Mouse (Mus musculus) c-Kit-positive CD71-positive TER-119-positive erythroid progenitor cells, embryonic 14.5 days (primary cell): ENCODE measurements around the gene Tmprss3.

Experiments used
- DNase-seq: peaks from one replicate; pipeline ENCODE4 v3.0.0-alpha.2; 2013; ENCODE audit warnings: low spot score

Gene Tmprss3

DNA sequence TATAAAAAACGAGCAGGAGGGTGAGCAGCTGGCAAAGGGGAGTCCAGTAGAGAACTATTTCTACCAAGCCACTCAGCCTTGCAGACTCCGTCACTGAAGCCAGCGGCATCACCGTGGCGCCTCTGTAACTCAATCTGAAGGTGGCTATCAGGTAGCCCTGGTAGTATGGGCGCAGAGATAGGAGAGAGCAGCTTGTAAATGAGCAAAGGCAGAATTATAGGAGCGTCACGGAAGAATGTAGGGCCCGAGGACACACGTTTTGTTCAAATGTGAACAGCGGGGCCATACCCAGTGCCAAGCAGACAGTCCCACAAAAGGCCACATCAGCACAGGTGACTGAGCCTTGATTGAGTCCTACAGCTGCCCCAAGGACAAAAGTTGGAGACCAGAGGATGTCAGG, at the start of gene Tmprss3:
Gene Tmprss3 (minus strand): TSS at position 101 of the 400 bp plus-strand sequence.
- DNase-seq: no peak

DNA sequence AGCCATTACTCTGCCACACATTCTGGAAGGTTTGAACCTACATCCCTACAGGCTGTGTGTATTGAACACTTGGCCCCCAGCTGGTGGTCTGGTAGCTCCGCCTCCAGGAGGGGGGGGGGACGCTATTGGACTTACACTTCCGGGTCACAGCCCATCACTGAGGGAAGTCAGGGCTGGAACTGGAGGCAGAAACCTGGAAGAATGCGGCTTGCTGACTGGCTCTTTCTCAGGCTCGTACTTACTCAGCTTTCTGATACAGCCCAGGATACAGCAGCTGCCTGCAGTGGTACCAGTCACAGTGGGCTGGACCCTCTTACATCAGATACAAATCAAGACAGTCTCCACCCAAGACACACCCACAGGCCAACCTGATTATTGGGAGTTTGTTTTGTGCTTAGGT, 48.4 kb upstream of the Tmprss3 start:
- DNase-seq: no peak

DNA sequence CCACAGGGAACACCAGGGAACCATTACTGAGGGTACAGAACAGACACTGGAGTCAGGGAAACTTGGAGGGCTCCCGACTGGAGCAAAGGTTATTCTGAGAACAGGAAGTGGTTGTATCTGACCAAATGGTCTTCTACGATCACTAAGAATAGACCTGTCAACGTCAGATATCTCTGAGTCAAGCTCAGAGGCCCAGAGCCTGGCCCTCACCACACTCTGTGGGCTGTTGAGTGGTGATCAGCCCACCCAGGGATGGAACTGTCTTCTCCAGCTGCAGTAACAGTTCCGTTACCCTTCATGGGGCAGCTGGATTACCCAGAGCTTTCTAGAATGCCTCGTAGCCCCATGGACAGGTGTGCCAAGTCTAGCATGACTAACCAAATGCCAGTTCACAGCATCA, 46.5 kb upstream of the Tmprss3 start:
- no peak for DNase-seq

DNA sequence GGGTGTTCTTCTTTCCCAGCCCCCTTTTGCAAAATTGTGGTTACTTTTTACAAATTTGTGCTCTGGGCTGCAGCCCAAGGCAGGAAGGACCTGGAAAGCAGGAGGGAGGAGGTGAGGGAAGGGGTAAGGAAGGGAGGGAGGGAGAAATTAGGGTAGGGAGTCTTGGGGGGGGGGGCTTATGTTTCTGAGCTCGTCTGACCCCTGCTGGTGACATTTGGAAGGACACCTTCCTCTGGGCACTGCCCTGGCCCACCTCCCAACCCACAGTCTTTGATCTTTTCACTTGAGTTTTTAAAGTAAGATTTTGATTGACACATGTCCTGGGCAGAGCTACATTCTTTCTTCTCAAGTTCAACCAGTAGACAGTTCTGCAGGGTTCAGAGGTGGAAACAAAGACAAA, 44.0 kb upstream of the Tmprss3 start:
- no peak for DNase-seq

DNA sequence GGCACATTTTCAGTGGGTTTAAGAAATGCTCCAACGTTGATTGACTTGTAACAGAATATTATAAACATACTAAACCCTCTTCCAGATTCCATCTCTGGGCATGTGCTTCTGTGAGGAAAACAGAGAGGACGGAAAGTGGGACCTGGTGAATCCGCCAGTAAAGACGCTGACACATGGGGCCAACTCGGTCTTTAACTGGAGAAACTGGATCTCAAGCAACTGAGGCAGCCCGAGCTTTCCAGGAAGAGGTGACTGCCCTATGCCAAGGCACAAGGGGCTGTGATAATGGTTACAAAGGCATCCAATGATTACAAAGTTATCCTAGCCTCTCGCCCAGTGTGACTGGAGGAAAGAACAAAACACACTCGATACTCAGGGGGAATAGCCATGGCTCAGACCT, 42.4 kb upstream of the Tmprss3 start:
- no peak for DNase-seq

DNA sequence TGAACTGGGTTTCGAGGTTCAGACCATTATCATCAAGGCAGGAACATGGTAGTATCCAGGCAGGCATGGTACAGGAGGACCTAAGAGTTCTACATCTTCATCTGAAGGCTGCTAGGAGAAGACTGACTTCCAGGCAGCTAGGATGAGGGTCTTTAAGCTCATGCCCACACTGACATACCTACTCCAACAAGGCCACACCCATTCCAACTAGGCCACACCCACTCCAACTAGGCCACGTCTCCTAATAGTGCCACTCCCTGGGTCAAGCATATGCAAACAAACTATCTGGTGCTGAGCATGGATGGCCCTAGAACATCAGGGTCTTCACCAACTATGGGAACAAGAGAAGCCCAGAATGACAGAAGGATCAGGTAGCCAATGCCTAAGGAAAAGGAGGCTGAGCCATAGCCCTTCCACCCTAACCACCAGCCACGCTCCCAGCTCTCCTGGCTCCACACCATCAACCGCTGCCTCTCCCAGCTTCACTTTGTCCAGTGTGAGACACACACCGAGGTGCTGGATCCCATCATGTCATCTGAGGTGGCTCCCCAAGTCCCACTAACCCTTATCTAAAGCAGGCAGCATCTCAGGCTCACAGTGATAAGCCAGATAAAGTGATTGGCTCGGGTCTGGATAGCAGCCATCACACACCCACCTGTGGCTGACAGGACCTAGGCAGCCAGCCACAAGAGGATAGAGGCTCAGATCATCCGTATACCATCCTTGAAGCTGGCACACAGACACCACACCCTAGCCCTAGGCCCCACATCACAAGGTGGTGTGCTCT, 39.6 kb upstream of the Tmprss3 start:
- DNase-seq: peak; percentile 50

DNA sequence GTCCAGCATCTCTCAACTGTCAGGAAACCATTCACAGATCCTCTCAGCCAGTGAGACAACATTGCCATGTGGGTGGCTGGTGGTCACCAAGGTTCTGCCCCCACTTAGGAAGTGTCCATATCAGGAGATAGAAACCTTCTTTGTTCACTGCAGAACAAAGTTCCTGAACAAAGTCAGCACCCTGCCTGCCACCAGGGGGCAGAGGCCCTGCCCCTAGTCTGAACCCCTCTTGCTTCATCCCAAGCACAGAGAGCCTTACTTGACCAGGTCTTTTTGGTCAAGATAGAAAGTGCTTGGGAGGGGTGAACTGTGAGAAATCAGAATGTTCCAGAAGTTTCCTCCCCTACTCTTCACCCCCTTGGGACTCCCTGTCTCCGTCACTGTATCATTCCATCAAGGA, 37.1 kb upstream of the Tmprss3 start:
- DNase-seq: no peak

DNA sequence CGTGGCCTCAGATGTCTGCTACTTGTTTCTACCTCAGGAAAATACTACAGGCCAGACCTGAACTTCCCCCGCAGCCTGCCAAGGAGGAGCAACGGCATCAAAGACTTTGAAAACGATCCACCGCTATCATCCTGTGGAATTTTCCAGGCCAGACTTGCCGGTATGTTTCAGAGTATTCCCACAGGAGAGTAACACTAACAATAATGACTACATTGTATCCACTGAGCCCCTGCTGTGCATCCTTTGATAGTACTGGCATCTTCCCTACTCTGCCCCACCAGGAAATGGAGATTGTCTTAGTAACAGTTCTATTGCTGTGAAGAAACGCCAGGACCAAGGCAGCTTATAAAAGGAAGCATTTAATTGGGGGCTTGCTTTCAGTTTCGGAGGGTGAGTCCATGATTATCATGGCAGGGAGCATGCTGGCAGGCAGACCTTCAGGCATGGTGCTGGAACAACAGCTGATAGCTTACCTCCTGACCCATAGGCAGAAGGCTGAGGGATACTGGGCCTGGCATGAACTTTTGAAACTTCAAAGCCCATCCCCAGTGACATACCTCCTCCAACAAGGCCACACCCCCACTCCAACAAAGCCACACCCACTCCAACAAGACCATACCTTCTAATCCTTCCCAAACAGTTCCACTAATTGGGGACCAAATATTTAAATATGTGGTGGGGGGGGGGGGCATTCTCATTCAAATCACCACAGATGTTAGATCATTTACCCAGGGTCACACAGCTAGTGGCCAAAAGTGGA, 33.7 kb upstream of the Tmprss3 start:
- no peak for DNase-seq

DNA sequence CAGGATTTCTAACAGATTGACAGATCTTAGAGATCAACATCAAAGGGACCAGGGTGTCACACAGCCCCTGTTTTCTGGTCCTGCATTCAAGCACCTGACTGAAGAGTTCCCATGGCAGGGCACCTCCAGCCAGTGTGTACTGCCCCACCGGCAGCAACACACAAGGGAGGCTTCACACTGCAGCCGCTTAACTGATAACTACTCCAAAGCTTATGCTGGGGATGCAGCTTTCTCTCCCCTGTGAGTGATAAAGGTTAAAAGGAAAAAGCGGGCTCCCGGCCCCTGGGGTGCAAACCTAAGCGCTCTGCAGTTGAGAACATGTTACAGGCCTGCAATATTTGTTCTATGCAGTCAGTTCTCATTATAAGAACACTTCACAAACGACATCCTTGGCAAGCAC, 33.0 kb upstream of the Tmprss3 start:
- DNase-seq: peak; percentile 67

DNA sequence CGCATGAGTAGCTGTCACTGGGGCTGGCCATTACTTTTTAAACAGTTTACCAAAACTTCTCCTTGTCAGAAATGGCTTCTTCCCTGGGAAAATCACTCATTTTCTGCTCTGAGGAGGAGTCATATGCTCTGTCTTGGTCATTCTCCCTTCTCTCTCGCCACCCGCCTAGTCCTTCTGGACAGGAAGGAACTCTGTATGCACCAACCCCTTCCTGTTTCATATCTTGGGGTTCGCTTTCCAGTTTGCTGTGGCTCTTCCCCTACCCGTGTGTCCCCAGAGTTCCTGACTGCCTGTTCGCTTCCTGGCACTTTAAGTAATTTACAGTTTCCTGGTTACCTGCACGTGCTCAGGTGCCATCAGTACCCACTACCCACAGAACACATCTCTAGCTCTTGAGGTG, 28.2 kb upstream of the Tmprss3 start:
- no peak for DNase-seq

DNA sequence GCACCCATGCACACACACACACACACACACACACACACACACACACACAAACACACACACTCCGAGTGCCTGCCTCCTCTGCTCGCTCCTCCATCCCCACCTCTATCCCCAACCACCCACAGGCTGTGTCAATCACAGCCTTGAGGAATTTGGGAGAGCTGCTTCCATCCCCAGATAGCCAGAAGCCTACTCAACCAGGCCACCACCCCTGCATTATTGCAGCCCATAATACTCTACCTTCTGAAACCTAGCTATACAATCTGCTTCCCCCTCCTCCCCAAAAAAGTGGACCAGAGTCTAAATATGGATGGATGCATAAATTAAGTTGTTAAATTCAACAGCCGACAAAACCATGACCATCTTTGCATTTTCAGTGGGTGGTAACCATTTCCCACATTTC, 27.6 kb upstream of the Tmprss3 start:
- no peak for DNase-seq

DNA sequence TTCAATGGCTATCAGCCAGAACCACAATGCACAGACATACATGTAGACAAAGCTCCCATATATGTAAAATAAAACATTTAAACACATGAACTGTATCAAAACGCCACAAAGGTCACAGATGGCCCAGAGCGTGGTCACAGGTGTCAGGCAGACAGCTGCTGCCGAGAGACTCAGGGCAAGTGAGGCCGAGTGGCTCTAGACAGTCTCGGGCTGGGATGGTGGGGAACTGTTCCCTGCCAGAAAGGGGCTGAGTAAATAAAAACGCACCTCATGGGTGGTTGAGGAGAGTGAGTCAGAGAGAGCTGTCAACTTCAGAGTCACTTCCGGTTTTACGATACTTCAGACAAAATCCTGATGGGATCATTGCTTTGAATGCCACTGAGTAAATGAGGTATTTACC, 25.8 kb upstream of the Tmprss3 start:
- no peak for DNase-seq

DNA sequence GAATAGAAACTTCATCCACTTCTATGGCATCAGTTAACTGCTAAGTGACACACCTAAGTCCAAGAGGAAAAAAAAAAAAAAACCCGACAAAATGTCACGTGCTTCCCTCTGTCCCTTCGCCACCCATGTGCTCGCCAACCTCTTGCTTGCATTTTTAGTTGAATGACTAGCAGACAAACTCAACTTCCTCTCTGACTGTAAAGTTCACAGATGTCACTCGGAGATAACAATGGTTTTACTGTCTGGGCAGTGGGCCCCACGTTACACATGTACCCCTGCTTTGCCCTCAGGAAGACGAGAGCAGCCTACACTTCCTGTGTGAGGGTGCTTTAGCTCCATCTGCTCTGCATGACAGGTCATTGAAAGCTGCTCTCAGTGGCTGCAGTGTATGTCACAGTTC, 25.1 kb upstream of the Tmprss3 start:
- DNase-seq: no peak

DNA sequence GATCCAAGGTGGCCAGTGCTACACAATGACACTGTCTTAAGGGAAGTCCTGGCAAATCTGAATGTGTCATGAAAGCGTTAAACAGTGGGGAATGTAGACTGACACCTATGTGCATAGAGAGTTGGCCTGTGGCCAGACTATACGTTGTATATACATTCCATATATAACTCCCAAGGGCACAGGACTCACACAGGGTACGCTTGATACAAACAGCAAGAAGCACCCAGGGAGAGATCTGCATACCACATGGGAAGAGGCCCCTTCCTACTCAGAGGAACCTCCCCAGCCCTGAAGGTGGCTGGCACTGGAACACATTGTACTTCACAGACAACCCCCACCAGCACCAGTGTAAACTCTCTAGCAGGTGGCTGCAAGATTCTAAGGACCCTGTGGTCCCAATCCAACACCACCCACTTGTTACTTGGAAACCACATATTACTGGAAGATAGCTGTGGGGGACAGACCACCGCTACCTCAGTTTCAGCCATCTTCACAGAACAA, 24.1 kb upstream of the Tmprss3 start:
- no peak for DNase-seq

DNA sequence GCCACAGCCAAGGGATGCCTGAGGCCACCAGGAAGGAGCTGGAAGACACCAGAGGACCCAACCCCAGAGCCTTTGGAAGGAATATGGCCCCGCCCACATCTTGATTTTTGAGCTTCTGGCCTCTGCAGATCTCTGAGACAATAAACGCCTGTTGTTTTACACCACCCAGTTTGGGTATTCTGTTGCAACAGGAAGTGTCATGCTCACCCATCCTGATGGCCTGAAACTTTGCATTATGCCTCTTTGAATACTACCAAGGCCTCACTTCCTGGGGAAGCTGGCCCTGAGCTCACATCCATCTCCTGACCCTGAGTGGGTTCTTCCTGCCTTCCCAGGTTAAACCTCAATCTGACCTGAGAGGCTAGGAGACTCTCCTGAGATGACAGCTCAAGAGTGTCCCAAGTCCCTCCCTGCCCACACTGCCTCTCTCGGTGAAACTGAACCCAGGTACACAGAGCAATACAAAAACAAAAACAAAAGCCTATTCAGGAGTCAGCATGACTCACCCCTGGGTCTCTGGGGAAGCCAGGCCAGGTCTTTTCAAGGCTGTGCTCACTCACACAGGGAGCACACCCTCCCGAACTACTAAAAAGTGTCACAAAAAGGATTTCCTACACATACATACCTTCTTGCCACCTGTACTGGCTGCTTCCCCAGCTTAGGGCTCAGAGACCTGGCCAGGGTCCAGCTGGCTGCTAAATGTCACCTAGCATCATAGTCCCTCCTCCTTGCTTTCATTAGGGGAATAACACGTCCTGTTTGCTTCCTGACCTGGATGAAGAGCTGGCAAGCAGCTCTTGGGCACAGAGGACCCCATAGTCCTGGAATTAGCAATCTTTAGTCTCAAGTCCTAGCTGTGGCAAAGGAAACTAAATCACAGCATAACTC, 17.5 kb upstream of the Tmprss3 start:
- no peak for DNase-seq

DNA sequence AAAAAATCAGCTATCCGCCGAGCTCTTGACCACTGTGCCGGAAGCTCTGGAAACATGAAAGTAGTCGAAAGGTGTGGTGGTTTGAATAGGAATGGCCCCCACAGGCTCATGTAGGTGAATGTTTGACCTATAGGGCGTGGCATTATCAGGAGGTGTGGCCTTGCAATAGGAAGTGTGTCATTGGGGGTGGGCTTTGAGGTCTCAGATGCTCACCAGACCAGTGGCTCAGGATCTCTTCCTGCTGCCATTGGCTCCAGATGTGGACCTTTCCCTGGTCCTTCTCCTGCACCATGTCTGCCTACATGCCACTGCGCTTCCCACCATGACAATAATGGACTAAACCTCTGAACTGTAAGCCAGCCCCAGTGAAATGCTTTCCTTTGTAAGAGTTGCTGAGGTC, 13.1 kb upstream of the Tmprss3 start:
- DNase-seq: no peak

DNA sequence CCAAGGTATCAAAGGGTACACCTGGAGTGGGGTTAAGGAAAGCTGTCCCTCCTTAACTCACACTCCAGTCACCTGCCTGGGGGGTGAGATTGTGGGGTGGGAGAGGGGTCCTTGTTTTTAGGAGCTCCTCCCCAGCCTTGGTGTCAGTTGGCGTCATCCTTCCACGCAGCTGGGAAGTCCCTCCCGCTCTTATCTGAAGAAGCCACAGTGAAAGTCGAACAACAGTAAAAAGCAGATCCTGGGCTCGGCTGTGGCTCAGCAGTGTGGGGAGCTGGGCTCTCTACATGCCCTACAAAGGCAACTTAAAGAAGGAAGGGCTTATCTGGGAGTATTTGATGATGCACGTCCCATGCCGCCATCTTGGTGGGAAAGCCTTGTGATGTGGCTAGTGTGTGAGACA, 11.5 kb upstream of the Tmprss3 start:
- peak; percentile 67 for DNase-seq

DNA sequence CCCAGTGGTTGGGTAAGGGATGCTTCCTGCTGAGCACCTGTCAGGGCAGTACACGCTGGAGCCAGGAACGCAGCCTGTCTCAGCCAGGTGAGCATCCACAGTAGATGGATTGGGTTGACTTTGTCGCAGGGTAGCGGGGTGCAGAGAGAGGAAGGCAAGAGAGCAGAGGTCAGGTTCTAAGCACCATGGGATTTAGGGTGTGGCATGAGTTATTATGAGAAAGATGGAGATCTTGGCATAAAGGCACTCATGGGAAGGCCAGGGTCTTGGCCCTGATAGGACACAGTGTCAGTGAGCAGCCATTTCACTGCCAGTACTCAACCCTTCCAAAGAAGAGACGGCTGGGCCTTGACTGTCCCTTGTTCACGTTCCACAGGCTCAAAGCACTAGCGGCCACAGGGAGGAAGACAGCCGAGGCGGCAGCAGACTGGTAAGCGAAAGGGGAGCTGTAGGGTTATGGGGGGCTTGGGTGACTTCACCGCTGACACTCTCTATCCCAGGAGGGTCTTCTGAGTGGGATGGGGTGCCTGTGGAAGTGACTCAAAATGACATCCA, 10.7 kb upstream of the Tmprss3 start:
- DNase-seq: no peak

DNA sequence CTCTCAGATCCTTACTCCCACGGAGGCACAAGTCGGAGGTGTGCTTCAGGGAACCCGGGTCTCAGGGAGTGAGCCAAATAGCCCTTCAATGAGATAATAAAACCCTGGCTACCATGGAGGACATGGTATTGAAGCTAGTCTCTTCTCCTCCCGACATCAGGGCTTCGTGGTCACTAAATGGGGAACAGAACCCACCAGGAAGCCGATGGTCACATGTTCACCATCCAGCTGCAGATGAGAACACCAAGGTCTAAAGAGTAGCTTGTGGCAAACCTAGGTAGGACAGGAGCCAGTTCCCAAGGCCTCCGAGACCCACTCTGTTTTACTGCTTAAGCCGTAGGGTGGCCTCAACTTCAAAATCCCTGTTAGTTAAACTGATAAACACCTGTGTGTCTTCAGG, 9.9 kb upstream of the Tmprss3 start:
- no peak for DNase-seq

DNA sequence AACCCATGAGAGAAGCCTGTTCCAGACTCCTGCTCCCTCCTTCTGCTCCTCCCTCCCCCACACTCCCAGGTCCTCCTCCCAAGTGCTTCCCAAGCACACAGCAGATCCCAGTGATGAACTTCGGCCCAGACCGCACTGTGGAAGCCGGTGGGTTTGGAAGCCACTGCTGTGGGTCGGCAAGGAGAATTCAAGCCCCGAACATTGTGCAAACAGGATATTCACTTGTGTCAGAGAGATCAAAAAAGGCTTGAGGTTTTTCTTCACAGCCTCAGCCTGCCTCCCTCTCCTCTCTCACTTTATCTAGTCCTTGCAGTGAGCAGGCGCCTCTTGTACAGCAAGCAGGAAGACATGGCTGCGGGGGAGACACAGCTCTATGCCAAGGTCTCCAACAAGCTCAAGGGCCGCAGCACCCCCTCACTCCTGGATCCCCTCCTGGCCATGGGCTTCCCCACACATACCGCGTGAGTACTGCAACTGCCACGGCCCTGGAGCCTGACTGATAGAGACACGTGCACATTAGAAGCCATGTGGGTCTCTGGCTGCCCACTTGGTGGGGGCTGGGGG, 9.1 kb upstream of the Tmprss3 start, which contains the start of gene Ubash3a:
Gene Ubash3a (plus strand): TSS at position 103 of the 564 bp plus-strand sequence.
- peak; percentile 54 for DNase-seq

DNA sequence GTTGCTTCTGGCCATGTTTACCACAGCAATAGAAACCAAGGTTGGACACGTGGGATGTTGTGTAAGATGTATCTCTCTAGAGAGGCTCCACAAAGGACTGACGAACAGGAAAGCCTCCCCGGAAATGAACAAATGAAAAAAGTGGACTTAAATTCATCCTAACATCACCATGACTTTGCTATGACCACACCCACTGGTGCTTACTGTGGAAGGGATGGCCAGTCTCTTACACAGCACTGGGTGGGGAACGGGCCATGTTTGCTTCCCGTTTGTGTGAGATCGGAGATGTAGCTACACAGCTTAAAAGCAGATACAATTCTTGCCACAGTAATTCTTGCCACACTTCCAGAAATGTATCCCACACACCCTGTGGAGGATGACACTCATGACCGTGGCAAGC, 2.5 kb downstream of the Tmprss3 start:
- no peak for DNase-seq

DNA sequence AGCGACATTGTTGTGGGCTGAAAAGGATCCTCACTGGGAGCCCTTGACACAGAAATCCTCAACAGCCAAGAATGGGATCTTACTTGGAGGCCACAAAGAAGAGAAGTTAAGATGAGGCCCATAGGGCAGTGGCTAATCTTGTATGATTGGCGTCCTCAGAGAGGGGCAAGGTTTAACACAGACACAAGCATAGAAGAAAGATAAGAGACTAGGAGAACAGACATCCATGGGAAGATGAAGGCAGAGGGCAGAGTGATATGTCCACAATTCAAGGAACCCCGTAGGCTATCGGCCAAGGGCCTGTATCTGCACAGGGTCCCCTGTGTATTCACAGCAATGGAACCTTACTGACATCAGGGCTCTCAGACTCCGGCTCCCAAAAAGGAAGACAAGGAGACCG, 3.6 kb downstream of the Tmprss3 start:
- DNase-seq: no peak
